Mouse (Mus musculus) frontal cortex, postnatal 14 days (tissue): ENCODE results near the gene Itm2c.

ENCODE experiments used
- DNase-seq, 2 experiments: peaks; one replicate each; pipeline ENCODE4 v3.0.0; 2022; ENCODE audit warnings: low spot score in 2 of 2

Gene Itm2c

DNA sequence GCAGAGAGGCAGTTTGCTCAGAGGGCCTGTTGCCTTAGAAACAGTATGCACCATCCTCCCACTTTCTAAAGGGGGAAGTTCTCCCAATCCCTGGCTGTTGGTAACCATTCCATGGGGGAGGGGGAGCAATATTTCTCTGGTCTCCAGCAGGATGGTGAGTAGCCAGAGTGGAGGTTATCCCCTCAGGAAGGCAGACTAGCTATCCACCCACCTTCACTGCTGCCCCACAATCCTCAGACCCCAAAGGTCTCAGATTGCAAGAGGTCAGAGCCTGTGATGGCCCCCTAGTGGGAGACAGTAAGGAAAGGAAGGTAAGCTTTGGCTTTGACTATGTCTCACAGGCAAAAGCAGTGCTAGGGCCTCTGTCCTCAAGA lies 5.3 kb downstream of the Itm2c start:
- DNase-seq = no peak

GRCm38 (mm10) chr1:85900521-85901333 lies 6.6 kb downstream of the Itm2c start:
- DNase-seq = no peak

GRCm38 (mm10) chr1:85901516-85902107 lies 7.5 kb downstream of the Itm2c start:
- DNase-seq = no peak

DNA sequence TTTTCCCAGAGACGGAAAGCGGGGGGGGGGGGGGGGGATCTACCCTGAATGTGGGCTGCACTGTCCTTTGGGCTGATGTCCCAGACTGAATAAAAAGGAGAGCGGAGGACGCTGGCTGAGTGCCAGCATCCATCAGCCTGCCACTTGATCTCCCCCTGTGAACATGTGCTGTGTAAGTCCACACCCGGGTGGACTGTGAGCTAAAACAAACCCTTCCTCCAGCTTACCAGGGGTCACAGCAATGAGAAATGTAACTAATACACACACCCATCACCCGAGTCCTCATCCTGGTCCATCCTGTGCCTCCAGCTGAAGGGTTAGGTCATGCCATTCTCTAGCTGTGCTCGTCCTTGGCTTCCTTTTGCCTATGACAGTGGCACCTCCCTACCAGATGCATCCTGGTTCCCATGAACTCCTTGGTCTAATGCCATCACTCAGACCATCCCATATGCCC lies 8.1 kb downstream of the Itm2c start:
- DNase-seq = no peak

DNA sequence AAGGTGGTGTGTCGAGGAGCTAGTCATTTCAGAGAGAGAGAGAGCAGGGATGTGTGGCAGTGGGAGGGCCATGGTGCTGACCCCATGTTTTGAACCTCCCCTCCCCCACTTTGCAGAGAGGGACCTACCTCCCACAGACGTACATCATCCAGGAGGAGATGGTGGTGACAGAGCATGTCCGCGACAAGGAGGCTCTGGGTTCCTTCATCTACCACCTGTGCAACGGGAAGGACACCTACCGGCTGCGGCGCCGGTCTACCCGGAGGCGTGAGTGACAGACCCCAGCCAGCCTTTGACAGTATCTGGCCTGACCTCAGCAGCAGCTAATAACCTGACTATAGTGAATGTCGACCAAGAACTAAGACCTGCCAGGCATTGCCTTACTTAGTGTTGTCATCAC lies 12.8 kb downstream of the Itm2c start:
- no peak for DNase-seq

GRCm38 (mm10) chr1:85908754-85909590 lies 14.9 kb downstream of the Itm2c start:
- no peak for DNase-seq

DNA sequence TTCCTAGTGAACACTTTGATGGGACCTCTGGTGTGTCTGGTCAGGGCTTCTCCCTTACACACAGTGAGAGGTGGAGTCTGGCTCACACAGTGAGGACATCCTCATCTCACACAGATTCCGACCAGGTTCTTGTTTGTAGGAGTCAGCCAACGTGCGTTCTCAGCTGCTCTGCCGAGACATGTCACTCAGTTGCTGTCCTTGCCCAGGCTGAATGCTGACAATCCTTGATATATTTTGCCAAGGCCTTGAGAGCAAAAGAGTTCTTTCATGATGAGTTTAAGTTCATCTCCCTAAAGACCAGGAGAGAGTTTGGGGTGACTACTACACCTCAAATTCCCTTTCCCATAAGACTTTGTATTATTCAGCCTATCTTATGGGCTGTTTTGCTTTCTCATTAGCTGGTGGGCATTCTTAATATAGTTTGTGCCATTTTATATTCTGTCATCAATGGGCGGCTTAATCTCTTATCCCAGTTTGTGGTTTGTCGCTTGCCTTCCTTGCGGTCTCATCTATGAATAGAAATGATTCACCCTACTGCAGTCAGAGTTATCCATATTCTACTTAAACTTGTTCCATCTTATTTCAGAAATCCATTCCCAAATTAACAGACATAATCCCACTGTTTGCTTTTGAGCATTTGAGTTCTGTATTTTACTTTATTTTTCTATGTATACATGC lies 19.1 kb downstream of the Itm2c start:
- DNase-seq = no peak

GRCm38 (mm10) chr1:85915890-85916289 lies 21.8 kb downstream of the Itm2c start:
- no peak for DNase-seq

DNA sequence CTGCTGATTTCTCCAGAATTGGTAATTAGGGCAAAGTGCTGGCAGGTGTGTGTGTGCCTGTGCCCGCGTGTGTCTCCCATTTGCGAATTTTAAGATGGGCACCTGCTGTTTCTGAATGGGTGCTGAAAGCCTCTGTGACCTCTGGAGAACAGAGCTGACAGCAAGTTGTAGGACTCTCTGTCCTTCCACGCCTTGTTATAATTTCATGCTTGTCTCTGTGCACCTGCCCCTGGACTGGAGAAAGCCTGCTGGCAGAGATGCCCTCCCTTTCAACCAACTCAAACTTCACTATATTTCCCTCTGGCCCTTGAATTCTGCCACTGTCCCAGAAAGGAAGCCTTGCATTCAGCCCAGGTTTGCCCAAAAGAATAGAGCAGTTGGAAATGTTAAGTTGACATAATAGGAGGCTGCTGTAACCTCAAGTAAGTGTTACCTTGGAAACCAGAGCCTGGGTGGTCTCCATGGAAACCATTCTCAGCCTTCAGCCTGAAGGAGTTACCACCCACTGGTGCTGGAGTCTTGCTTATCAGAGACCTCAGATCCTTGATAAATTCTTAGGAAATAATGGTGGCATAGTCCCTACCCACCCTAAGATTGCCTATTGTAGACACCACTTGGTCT lies 22.9 kb downstream of the Itm2c start:
- peak in 1 of 2 experiments; percentile 77 for DNase-seq

DNA sequence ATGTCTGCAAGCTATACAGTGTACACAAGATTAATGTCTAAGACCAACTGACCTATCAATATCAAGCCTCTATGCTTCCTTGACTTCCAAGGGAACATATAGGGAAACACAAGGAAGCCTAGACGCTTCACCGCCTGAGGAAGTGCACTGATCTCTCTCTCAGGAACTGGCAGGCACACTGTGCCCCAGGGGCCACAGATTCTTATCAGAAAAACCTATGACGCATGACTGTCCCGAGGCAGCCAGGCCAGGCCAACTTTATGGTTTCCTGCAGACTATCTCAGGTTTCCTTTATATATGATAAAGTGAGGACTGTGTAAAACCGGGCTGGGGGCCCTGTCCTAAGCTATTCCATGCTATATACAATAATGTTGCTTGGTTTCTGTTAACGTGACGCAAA lies 25.5 kb downstream of the Itm2c start:
- no peak for DNase-seq

GRCm38 (mm10) chr1:85921725-85922124 lies 27.6 kb downstream of the Itm2c start:
- DNase-seq = peak in 1 of 2 experiments; percentile 61

DNA sequence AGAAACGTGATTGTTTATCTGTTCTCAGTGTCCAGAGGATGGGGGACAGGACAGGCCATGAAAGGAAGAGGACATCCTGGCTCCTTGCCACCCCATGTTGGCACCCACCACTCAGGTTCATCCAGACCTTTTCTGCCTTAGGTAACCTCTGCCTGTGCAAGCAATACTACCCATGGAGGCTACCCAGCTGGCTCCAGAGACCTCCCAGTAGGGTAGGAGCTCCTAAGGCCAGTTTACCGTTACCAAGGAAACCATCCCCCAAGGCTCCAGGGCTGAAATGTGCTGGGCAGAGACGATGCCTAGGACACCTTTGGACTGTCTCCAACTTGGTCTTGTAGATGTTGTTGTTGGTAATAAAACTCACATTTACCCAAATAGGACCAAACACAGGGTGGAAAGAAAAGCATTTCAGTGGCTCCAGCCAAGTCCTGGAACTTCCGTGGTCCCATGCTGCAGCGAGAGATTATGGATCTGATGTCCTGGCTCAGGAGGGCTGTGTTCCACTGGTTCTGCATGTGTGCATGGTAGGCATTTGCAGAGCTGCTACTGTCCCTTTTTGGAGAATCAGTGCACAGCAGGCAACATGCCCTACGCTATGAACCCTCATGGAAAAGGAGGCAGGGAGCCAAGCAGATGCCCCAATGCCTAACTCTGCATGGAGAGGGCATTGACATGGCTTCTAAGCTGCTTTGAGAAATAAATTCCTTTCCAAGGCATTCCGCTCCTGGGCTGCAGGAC lies 28.2 kb downstream of the Itm2c start:
- no peak for DNase-seq

DNA sequence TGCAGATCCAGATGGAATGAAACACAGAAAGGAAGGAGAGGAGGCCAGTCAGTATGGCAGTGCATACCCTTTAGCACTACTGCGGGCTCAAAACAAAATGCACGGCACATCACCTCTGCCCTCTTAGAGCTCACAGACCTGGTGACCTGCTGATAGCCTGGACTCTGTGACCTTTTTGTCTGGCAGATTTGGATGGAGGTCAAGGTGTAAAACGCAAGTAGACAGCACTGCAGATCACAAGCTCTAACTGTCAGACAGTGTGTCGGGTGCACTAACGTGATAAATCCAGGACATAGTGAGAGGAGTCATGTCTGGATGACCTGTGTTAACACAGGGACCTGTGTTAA lies 28.8 kb downstream of the Itm2c start:
- DNase-seq = no peak

DNA sequence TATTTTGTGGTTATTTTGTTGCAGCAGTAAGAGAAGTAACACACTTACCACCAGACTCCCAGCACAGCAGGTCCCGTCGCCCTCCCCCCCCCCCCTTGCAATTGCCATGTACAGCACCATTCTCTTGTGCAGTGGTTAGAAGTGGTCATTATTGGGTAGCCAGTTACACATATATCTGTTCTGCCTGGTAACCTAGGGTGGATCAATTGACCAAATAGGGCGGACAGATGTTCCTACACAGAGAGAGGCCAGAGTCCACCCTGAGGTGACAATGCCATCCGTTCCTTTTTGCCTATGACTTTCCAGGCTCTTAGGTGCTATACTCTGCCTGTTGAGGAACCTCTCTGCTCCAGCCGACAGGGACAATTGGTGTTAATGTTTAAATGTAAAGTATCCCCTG lies 31.1 kb downstream of the Itm2c start:
- no peak for DNase-seq

- DNase-seq = peak; percentile 62 to 80
Observed at GRCm38 (mm10) chr1:85928057-85928687, 34.1 kb downstream of the Itm2c start, which contains the start of gene 4933407L21Rik. Gene 4933407L21Rik (plus strand): TSS chr1:85928483.

GRCm38 (mm10) chr1:85928688-85929065 lies 34.6 kb downstream of the Itm2c start:
- DNase-seq = no peak

DNA sequence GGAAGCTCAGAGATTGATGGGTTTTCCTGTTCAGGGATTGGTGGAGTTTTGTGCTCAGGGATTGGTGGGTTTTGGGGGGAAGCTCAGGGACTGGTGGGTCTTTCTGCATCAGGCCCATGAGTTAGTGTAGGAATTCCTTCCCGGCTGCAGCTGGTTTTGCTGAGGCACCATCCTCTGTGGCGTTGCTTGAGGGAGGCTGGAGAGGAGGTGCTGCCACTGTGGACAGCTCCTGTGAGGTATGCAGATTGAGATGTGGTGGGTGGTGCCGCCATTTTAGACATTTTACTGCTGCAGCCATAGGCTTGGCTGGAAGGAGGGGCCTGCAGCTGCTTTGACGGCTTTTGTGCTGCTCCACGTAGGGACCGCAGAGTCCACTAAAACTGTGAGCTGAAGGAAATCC lies 35.3 kb downstream of the Itm2c start:
- DNase-seq = no peak

- no peak for DNase-seq
Observed at GRCm38 (mm10) chr1:85931170-85931569, 37.1 kb downstream of the Itm2c start.

DNA sequence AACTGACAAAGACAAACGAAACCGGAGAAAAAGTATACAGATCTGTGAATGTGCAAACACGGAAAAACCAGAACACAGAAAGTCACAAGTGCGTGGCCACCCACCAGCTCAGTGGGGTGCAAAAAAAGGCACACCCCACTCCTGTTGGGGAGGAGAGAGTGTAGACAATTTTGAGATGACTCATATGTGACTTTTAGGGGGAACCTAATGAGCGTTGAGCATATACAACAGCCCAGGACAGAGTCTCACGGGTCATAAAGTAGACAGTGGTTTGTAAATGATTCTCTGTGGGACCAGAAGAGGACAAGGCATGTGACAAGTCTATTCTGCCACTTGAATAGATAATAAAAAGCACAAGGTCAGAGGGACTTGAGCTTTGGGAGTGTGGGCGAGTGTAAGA lies 39.1 kb downstream of the Itm2c start:
- DNase-seq = no peak
